Mouse (Mus musculus): ENCODE measurements around the gene Smarcc2. TPM values are rescaled to one million over a fixed set of nuclear protein-coding genes. Genes with fewer than 3 reads are reported as not detected.

Smarcc2 gene
- polyA plus RNA-seq, 1 experiment, result 81.3 TPM

DNA sequence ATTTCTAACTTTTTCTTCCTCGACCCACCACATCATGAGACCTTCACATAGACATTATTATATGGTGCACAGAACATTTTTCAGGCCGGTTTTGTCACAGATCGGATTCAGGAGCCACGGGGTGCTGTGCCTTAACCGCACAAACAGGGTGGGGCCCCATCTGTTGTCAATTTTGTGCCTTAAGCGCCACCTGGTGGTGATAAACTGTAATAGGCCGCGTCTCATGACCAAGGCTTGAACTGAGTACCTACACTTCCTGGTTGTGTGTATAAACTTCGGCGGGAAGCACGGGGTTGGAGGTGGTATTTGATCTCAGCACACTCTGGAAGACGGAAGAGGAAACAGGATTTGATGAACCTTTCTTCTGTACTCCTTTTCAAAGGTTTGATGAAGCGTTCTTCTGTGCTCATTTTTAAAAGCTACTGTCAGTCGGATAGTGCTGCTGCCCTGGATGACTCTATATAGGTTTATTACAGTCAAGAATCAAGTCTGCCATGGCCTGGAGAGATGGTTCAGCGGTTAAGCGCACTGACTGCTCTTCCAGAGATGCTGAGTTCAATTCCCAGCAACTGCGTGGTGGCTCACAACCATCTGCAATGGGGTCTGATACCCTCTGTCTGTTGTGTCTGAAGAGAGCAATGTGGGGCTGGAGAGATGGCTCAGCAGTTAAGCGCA, 77.4 kb downstream of the Smarcc2 start:
- TF ChIP-seq CTCF (conservative IDR thresholded peaks at IDR 0.05; ENCODE audit: insufficient read depth, insufficient read length, low read depth, low read length) (peak; percentile 89), POLR2A (IDR thresholded peaks at IDR 0.05; ENCODE audit: low read depth, low read length) (no peak)
- 12% methylated on average over 18 of the region's 18 CpGs for WGBS
- Histone ChIP-seq H3K4me3 (ENCODE audit: insufficient read depth, low read depth, low read length) (no peak overlapping the region), H3K4me1 (ENCODE audit: control insufficient read depth, insufficient read depth, low read length) (no peaks in the 10 kb centered on the region), H3K36me3 (ENCODE audit: control insufficient read depth, insufficient read depth, low read length) (no peaks in the 10 kb centered on the region), H3K27ac (ENCODE audit: insufficient read depth, low read depth, low read length) (no peak overlapping the region), H3K27me3 (replicated peaks; ENCODE audit: control insufficient read depth, insufficient read depth, low read length) (no peaks in the 10 kb centered on the region)
- peak; percentile 95 for DNase-seq

DNA sequence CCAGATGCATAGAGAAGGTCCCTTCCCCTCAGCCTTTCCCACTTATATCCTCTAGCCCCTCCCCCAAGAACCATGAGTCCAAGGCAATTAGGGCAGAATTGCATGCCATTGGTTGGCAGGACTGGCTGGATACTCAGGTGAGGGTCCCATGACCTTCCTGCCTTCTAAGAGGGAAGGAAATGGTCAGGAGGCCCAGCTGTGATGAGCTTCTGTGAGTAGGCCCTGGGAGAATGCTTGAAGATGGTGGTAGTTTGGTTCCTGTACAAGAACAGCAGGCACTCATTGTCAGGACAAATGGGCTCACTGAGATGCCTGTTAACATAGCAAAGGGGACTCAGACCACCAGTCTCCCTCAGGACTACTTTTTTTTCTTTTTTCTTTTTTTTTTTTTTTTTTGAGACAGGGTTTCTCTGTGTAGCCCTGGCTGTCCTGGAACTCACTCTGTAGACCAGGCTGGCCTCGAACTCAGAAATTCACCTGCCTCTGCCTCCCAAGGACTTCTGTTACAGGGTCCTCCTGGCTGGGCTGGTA, 79.4 kb downstream of the Smarcc2 start:
- no peaks in the 10 kb centered on the region for H3K4me1 ChIP-seq (ENCODE audit: control insufficient read depth, insufficient read depth, low read length)
- DNase-seq, result no peak
- H3K4me3 ChIP-seq (ENCODE audit: insufficient read depth, low read depth, low read length), result no peak overlapping the region
- TF ChIP-seq POLR2A (IDR thresholded peaks at IDR 0.05; ENCODE audit: low read depth, low read length) (no peak), CTCF (conservative IDR thresholded peaks at IDR 0.05; ENCODE audit: insufficient read depth, insufficient read length, low read depth, low read length) (no peak)
- H3K27me3 ChIP-seq (replicated peaks; ENCODE audit: control insufficient read depth, insufficient read depth, low read length), result no peaks in the 10 kb centered on the region
- WGBS, result 100% methylated on average over 1 of the region's 1 CpGs
- H3K36me3 ChIP-seq (ENCODE audit: control insufficient read depth, insufficient read depth, low read length), result no peaks in the 10 kb centered on the region
- no peak overlapping the region for H3K27ac ChIP-seq (ENCODE audit: insufficient read depth, low read depth, low read length)

Other genes with a start within 250 kb of the Smarcc2 start
- 15.5 and 17.3 TPM in 2 replicates for gene Spryd4, start 247.4 kb upstream of the Smarcc2 start, polyA plus RNA-seq (2012; rRNA removed)
- not detected in 2 replicates for gene Mip, start 233.4 kb upstream of the Smarcc2 start, polyA plus RNA-seq (2012; rRNA removed)
- 2.7 and 3.8 TPM in 2 replicates for gene Timeless, start 227.2 kb upstream of the Smarcc2 start, polyA plus RNA-seq (2012; rRNA removed)
- not detected in 2 replicates for gene Apon, start 205.2 kb upstream of the Smarcc2 start, polyA plus RNA-seq (2012; rRNA removed)
- gene Apof, start 190.6 kb upstream of the Smarcc2 start, polyA plus RNA-seq (2012; rRNA removed), result 0.08 and 0.30 TPM in 2 replicates
- gene Stat2, start 188.7 kb upstream of the Smarcc2 start, polyA plus RNA-seq (2012; rRNA removed), result 18.6 TPM in 2 replicates
- gene Il23a, start 160.5 kb upstream of the Smarcc2 start, polyA plus RNA-seq (2012; rRNA removed), result 0.05 and 0.10 TPM in 2 replicates
- gene Pan2, start 155.9 kb upstream of the Smarcc2 start, polyA plus RNA-seq (2012; rRNA removed), result 18.1 and 21.1 TPM in 2 replicates
- 90.8 and 118 TPM in 2 replicates for gene Cnpy2, start 136.8 kb upstream of the Smarcc2 start, polyA plus RNA-seq (2012; rRNA removed)
- 252 and 273 TPM in 2 replicates for gene Cs, start 121.5 kb upstream of the Smarcc2 start, polyA plus RNA-seq (2012; rRNA removed)
- gene Coq10a, start 90.3 kb upstream of the Smarcc2 start, polyA plus RNA-seq (2012; rRNA removed), result 58.7 and 72.3 TPM in 2 replicates
- gene Ankrd52, start 82.1 kb upstream of the Smarcc2 start, polyA plus RNA-seq (2012; rRNA removed), result 21.5 and 22.5 TPM in 2 replicates
- gene Slc39a5, start 58.0 kb upstream of the Smarcc2 start, polyA plus RNA-seq (2012; rRNA removed), result 114 and 137 TPM in 2 replicates
- 33.2 and 37.8 TPM in 2 replicates for gene Nabp2, start 47.8 kb upstream of the Smarcc2 start, polyA plus RNA-seq (2012; rRNA removed)
- 19.5 and 19.6 TPM in 2 replicates for gene Rnf41, start 47.6 kb upstream of the Smarcc2 start, polyA plus RNA-seq (2012; rRNA removed)
- 897 and 1,416 TPM in 2 replicates for gene Myl6, start 34.9 kb downstream of the Smarcc2 start, polyA plus RNA-seq (2012; rRNA removed)
- gene Myl6b, start 39.4 kb downstream of the Smarcc2 start, polyA plus RNA-seq (2012; rRNA removed), result 8.4 and 10.6 TPM in 2 replicates
- 24.5 and 25.5 TPM in 2 replicates for gene Esyt1, start 66.6 kb downstream of the Smarcc2 start, polyA plus RNA-seq (2012; rRNA removed)
- gene Zc3h10, start 88.5 kb downstream of the Smarcc2 start, polyA plus RNA-seq (2012; rRNA removed), result 10.0 and 11.3 TPM in 2 replicates
- 1,799 and 2,275 TPM in 2 replicates for gene Rpl41, start 90.1 kb downstream of the Smarcc2 start, polyA plus RNA-seq (2012; rRNA removed)
- 18.5 and 25.1 TPM in 2 replicates for gene Pa2g4, start 106.7 kb downstream of the Smarcc2 start, polyA plus RNA-seq (2012; rRNA removed)
- 26.9 and 30.2 TPM in 2 replicates for gene Erbb3, start 130.4 kb downstream of the Smarcc2 start, polyA plus RNA-seq (2012; rRNA removed)
- 520 and 798 TPM in 2 replicates for gene Rps26, start 167.5 kb downstream of the Smarcc2 start, polyA plus RNA-seq (2012; rRNA removed)
- 2.9 and 3.2 TPM in 2 replicates for gene Ikzf4, start 186.7 kb downstream of the Smarcc2 start, polyA plus RNA-seq (2012; rRNA removed)
- 76.3 and 84.1 TPM in 2 replicates for gene Suox, start 214.8 kb downstream of the Smarcc2 start, polyA plus RNA-seq (2012; rRNA removed)
- gene Rab5b, start 237.0 kb downstream of the Smarcc2 start, polyA plus RNA-seq (2012; rRNA removed), result 101 and 111 TPM in 2 replicates
- gene Pmel, start 244.9 kb downstream of the Smarcc2 start, polyA plus RNA-seq (2012; rRNA removed), result 0.61 and 1.0 TPM in 2 replicates
- 12.4 and 12.7 TPM in 2 replicates for gene Cdk2, start 245.8 kb downstream of the Smarcc2 start, polyA plus RNA-seq (2012; rRNA removed)

Measured in kidney, adult 2 months (tissue).